Mouse (Mus musculus): Measurements from ENCODE around the gene Sympk.

GRCm38 (mm10) chr7:19012025-19012621 lies 12.1 kb upstream of the Sympk start:
- TF ChIP-seq POLR2A (IDR thresholded peaks at IDR 0.05; ENCODE audit: borderline replicate concordance, insufficient read depth, low read length) = no peak
- TF ChIP-seq CTCF (IDR thresholded peaks at IDR 0.05; ENCODE audit: borderline replicate concordance, insufficient read depth, low read depth, low read length) = no peak

All from cerebellum, adult 2 months (tissue).